Comparison of ENCODE assay signal across 8 mouse cellular contexts in genomic region chr13:49213531-49213932, GRCm38 (mm10). TPM values are rescaled to one million over a fixed set of nuclear protein-coding genes. Genes with fewer than 3 reads are reported as not detected.
DNase-seq lines count a peak whose midpoint lies in the region; ATAC-seq and TF ChIP-seq lines count a peak whose summit lies in the region.

No protein-coding gene starts in this region.

- no peak for TF ChIP-seq CTCF in C2C12 (IDR thresholded peaks at IDR 0.05; ENCODE audit: control insufficient read depth, insufficient read depth, insufficient read length)

- WGBS in intestine, embryonic 16.5 days = 55% methylated on average over 4 of the region's 4 CpGs
- 67% methylated on average over 4 of the region's 4 CpGs for WGBS in intestine, embryonic 15.5 days
- WGBS in forebrain, embryonic 16.5 days = 44% methylated on average over 4 of the region's 4 CpGs
- WGBS in lung, embryonic 16.5 days = 55% methylated on average over 4 of the region's 4 CpGs

- H3K79me2 ChIP-seq in C2C12 (ENCODE audit: control insufficient read depth, insufficient read depth) = peaks cover 55% of the 10 kb centered on the region

- DNase-seq in adrenal gland, adult 8-10 months = peak; percentile 87
- DNase-seq in embryo, embryonic 10.5 days (ENCODE audit: low spot score) = no peak
- no peak for DNase-seq in yolk sac, embryonic 10.5 days (ENCODE audit: low spot score)

- H3K4me3 ChIP-seq in intestine, embryonic 16.5 days (ENCODE audit: low read length) = no peak overlapping the region
- no peak overlapping the region for H3K4me3 ChIP-seq in intestine, embryonic 15.5 days (replicated peaks)
- H3K4me3 ChIP-seq in C2C12 (ENCODE audit: insufficient read depth, poor library complexity, severe bottlenecking) = peak overlapping the region; percentile 56
- H3K4me3 ChIP-seq in forebrain, embryonic 16.5 days (replicated peaks; ENCODE audit: low read length) = no peak overlapping the region
- H3K4me3 ChIP-seq in lung, embryonic 16.5 days (ENCODE audit: low read length) = no peak overlapping the region

- 0 out of 2 replicates have a peak overlapping the region, but pooled peaks have one; percentile 23 for H3K9ac ChIP-seq in intestine, embryonic 16.5 days (ENCODE audit: low read depth, low read length)
- no peak overlapping the region for H3K9ac ChIP-seq in intestine, embryonic 15.5 days
- H3K9ac ChIP-seq in forebrain, embryonic 16.5 days (replicated peaks; ENCODE audit: low read depth, low read length) = no peak overlapping the region
- H3K9ac ChIP-seq in lung, embryonic 16.5 days (ENCODE audit: low read length) = no peak overlapping the region

- no peaks in the 10 kb centered on the region for H3K36me3 ChIP-seq in intestine, embryonic 16.5 days (ENCODE audit: control insufficient read depth, insufficient read depth, low read length)
- no peaks in the 10 kb centered on the region for H3K36me3 ChIP-seq in intestine, embryonic 15.5 days
- H3K36me3 ChIP-seq in C2C12 (ENCODE audit: control insufficient read depth, insufficient read depth) = no peaks in the 10 kb centered on the region
- H3K36me3 ChIP-seq in forebrain, embryonic 16.5 days (ENCODE audit: control insufficient read depth, insufficient read depth) = no peaks in the 10 kb centered on the region
- H3K36me3 ChIP-seq in lung, embryonic 16.5 days (ENCODE audit: control insufficient read depth, insufficient read depth, low read length) = no peaks in the 10 kb centered on the region

- H3K4me2 ChIP-seq in intestine, embryonic 16.5 days (ENCODE audit: low read depth, low read length) = no peak overlapping the region
- no peak overlapping the region for H3K4me2 ChIP-seq in intestine, embryonic 15.5 days (replicated peaks)
- no peak overlapping the region for H3K4me2 ChIP-seq in forebrain, embryonic 16.5 days (ENCODE audit: low read length)
- peak overlapping the region; percentile 10; the same call in 1 of the 2 replicates for H3K4me2 ChIP-seq in lung, embryonic 16.5 days (ENCODE audit: low read depth, low read length)

- H3ac ChIP-seq in C2C12 (ENCODE audit: control insufficient read depth, insufficient read length, low read depth) = no peak overlapping the region

- no peak overlapping the region for H3K27ac ChIP-seq in intestine, embryonic 16.5 days (ENCODE audit: low read length)
- no peak overlapping the region for H3K27ac ChIP-seq in intestine, embryonic 15.5 days
- H3K27ac ChIP-seq in forebrain, embryonic 16.5 days (ENCODE audit: low read length) = peak overlapping the region; percentile 11
- no peak overlapping the region for H3K27ac ChIP-seq in lung, embryonic 16.5 days (ENCODE audit: low read length)

- peaks cover 14% of the 10 kb centered on the region for H3K79me3 ChIP-seq in C2C12 (ENCODE audit: low read depth)

- H3K4me1 ChIP-seq in intestine, embryonic 16.5 days (ENCODE audit: control insufficient read depth, insufficient read depth, low read length) = peaks cover 28% of the 10 kb centered on the region
- peaks cover 27% of the 10 kb centered on the region for H3K4me1 ChIP-seq in intestine, embryonic 15.5 days (replicated peaks)
- peaks cover 36% of the 10 kb centered on the region for H3K4me1 ChIP-seq in forebrain, embryonic 16.5 days (replicated peaks; ENCODE audit: control insufficient read depth, insufficient read depth, low read length)
- peaks cover 24% of the 10 kb centered on the region for H3K4me1 ChIP-seq in lung, embryonic 16.5 days (replicated peaks; ENCODE audit: control insufficient read depth, insufficient read depth, low read length)

- H3K27me3 ChIP-seq in intestine, embryonic 16.5 days (replicated peaks; ENCODE audit: control insufficient read depth, insufficient read depth, low read length) = no peaks in the 10 kb centered on the region
- no peaks in the 10 kb centered on the region for H3K27me3 ChIP-seq in intestine, embryonic 15.5 days (replicated peaks)
- H3K27me3 ChIP-seq in C2C12 (ENCODE audit: control insufficient read depth, insufficient read depth, insufficient read length) = no peaks in the 10 kb centered on the region
- no peaks in the 10 kb centered on the region for H3K27me3 ChIP-seq in forebrain, embryonic 16.5 days (replicated peaks; ENCODE audit: control insufficient read depth, insufficient read depth, low read length)
- H3K27me3 ChIP-seq in lung, embryonic 16.5 days (ENCODE audit: control insufficient read depth, insufficient read depth, low read depth, low read length) = no peaks in the 10 kb centered on the region; the same call in 1 of the 2 replicates

- ATAC-seq in intestine, embryonic 16.5 days = no peak
- ATAC-seq in intestine, embryonic 15.5 days = no peak
- ATAC-seq in forebrain, embryonic 16.5 days = peak; percentile 25; the same call in 1 of the 2 replicates
- no peak for ATAC-seq in lung, embryonic 16.5 days (ENCODE audit: low read depth)

- H3K9me3 ChIP-seq in intestine, embryonic 16.5 days (ENCODE audit: control insufficient read depth, low read length) = no peaks in the 10 kb centered on the region
- no peaks in the 10 kb centered on the region for H3K9me3 ChIP-seq in intestine, embryonic 15.5 days
- H3K9me3 ChIP-seq in forebrain, embryonic 16.5 days (ENCODE audit: control insufficient read depth, low read length) = no peaks in the 10 kb centered on the region
- H3K9me3 ChIP-seq in lung, embryonic 16.5 days (ENCODE audit: control insufficient read depth, low read length) = no peaks in the 10 kb centered on the region

TF ChIP-seq in C2C12, 6 proteins besides CTCF, POLR2A, EP300 and RAD21:
- TF ChIP-seq FOSL1 (IDR thresholded peaks at IDR 0.05; ENCODE audit: insufficient read depth, low read length, poor library complexity, severe bottlenecking) (peak; percentile 70), MAX (IDR thresholded peaks at IDR 0.05) (peak; percentile 54), CEBPB (IDR thresholded peaks at IDR 0.05; ENCODE audit: low read depth) (no peak), MYOD1 (IDR thresholded peaks at IDR 0.05; ENCODE audit: control insufficient read depth, insufficient read length, low read depth) (peak; percentile 69), USF1 (IDR thresholded peaks at IDR 0.05; ENCODE audit: low read depth) (no peak)

RNA-seq across cellular contexts. Expression of gene Card19, which starts 2.3 kb away (rescaled TPM):
- 53.2 and 58.8 TPM in 2 replicates for polyA plus RNA-seq in intestine, embryonic 16.5 days (2015; fragmentation: Nextera tagmentation; extraction: Ambion mirVana)
- polyA plus RNA-seq in intestine, embryonic 15.5 days (2015; fragmentation: Nextera tagmentation; extraction: Ambion mirVana) = 52.6 and 54.8 TPM in 2 replicates
- polyA plus RNA-seq in C2C12 (2012; fragmentation: generic; extraction: Trizol) = 159 TPM
- total RNA-seq in adrenal gland, adult 8-10 months (2022) = 10 to 100 TPM; 44.8 to 81.7 (median 62.8) TPM
- polyA plus RNA-seq in forebrain, embryonic 16.5 days (2015; fragmentation: Nextera tagmentation; extraction: Ambion mirVana) = 20.6 and 21.4 TPM in 2 replicates
- polyA plus RNA-seq in lung, embryonic 16.5 days (2015; fragmentation: Nextera tagmentation; extraction: Ambion mirVana) = 48.7 and 57.1 TPM in 2 replicates

RNA-seq across cellular contexts. Expression of gene Ninj1, which starts 26.2 kb away (rescaled TPM):
- polyA plus RNA-seq in intestine, embryonic 16.5 days (2015; fragmentation: Nextera tagmentation; extraction: Ambion mirVana) = 60.0 and 63.3 TPM in 2 replicates
- 54.8 and 62.1 TPM in 2 replicates for polyA plus RNA-seq in intestine, embryonic 15.5 days (2015; fragmentation: Nextera tagmentation; extraction: Ambion mirVana)
- 78.6 TPM for polyA plus RNA-seq in C2C12 (2012; fragmentation: generic; extraction: Trizol)
- 10 to 100 TPM; 55.5 to 58.6 (median 58.0) TPM for total RNA-seq in adrenal gland, adult 8-10 months (2022)
- 21.3 and 23.1 TPM in 2 replicates for polyA plus RNA-seq in forebrain, embryonic 16.5 days (2015; fragmentation: Nextera tagmentation; extraction: Ambion mirVana)
- 46.8 and 47.5 TPM in 2 replicates for polyA plus RNA-seq in lung, embryonic 16.5 days (2015; fragmentation: Nextera tagmentation; extraction: Ambion mirVana)

RNA-seq across cellular contexts. Expression of gene Susd3, which starts 35.0 kb away (rescaled TPM):
- polyA plus RNA-seq in intestine, embryonic 16.5 days (2015; fragmentation: Nextera tagmentation; extraction: Ambion mirVana) = 1.2 and 1.3 TPM in 2 replicates
- 0.94 and 1.4 TPM in 2 replicates for polyA plus RNA-seq in intestine, embryonic 15.5 days (2015; fragmentation: Nextera tagmentation; extraction: Ambion mirVana)
- 0.25 TPM for polyA plus RNA-seq in C2C12 (2012; fragmentation: generic; extraction: Trizol)
- total RNA-seq in adrenal gland, adult 8-10 months (2022) = 10 to 100 TPM in 2 of 4 experiments, 1 to 10 TPM in 2; 3.0 to 97.4 (median 38.5) TPM
- polyA plus RNA-seq in forebrain, embryonic 16.5 days (2015; fragmentation: Nextera tagmentation; extraction: Ambion mirVana) = 0.75 and 0.85 TPM in 2 replicates
- 1.6 and 2.2 TPM in 2 replicates for polyA plus RNA-seq in lung, embryonic 16.5 days (2015; fragmentation: Nextera tagmentation; extraction: Ambion mirVana)
